Mouse (Mus musculus): ENCODE measurements around the gene Eefsec.

DNA sequence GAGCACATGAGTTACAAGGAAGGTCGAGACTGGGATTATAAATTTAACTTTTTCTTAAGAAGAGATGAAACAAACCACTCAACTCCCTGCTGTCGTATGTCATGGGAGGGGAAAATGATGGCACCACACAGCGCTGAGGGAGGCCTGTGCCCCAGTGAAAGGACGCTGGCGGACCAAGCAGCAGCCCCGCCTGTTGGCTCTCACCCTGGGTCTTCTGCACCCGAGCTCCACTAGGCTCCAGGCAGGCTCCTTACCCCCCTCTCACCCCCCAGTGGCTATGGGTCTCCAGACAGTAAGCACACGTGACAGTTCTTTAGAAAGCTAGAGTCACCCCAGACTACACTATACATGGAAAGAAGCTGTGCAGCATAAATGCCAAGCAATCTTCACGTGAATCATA, 132.4 kb downstream of the Eefsec start:
- TF ChIP-seq POLR2A (IDR thresholded peaks at IDR 0.05; ENCODE audit: borderline replicate concordance, extremely low read depth, insufficient read depth, insufficient read length, poor library complexity, severe bottlenecking) (no peak), CTCF (IDR thresholded peaks at IDR 0.05; ENCODE audit: borderline replicate concordance, extremely low read depth, insufficient read depth, insufficient read length) (no peak)
